Mouse (Mus musculus) left cerebral cortex, postnatal 36 days (tissue): ENCODE measurements around the gene Timm23. TPM values are rescaled to one million over a fixed set of nuclear protein-coding genes. Genes with fewer than 3 reads are reported as not detected.
"Not testable (repeated sequence)": the region's sequence is repeated elsewhere in the genome, so short reads cannot be mapped to it uniquely, and the experiment has no call there.

Source experiments
- DNase-seq, 2 experiments: peaks; one replicate each; pipeline ENCODE4 v3.0.0; 2021 to 2022; ENCODE audit warnings: low spot score in 2 of 2, mixed read lengths in 1 of 2
- intact Hi-C: fragments of 180-260 bp; cut with DNase I; formaldehyde crosslinking; loops from one replicate; pipeline ENCODE4 v1.15.1; 2025
- total RNA-seq, 2 experiments: library from RNA; stranded (reverse); gene quantifications; 2 replicates each; pipeline ENCODE4 v1.2.3; 2021

Gene Timm23
- total RNA-seq, 2 experiments from 2014 or later: 61.9 to 80.2 TPM

DNA sequence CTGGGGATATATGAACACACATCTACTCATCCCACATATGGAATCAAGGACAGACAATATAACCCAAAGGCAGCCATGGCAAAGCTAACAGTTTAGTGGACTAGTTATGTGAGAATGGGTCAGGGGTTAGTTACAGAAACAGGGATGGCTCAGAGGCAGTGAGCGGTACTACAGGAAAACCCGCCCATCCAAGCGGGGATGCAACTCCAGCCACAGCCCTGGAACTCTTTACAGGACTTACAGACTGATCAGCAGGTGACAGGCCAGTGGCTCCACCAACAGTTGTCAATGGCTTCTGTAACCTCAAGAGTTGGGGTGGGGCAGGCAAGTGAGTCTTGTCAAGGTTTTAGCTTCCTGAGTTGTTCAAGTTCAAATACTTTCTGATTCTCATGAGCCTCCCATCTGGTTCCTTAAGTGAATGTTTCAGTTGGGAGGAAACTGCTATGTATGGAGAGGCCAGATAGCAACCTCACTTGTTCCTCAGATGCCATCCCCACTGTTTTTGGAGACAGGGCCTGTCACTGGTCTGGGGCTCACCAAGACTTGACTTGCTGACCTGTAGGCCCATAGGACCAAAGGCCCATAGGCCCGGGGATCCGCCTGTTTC is 61.2 kb downstream of the Timm23 start:
- DNase-seq: no peak
- intact Hi-C loops: no loop called here

DNA sequence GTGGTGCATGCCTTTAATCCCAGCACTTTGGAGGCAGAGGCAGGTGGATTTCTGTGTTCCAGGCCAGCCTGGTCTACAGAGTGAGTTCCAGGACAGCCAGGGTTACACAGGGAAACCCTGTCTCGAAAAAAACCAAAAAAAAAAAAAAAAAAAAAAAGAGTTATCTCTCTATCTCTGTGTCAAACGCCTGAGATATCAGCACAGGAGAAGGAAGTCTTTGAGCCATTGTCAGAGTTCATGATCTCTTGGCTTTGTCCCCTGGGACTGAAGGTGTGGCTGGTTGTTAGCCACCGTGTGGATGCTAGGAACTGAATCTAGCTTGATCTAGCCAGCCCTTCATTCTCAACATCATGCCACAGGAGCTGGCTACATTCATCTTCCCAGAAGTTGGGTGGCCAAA is 65.2 kb downstream of the Timm23 start:
- intact Hi-C loops, DNase-seq: not testable (repeated sequence)

DNA sequence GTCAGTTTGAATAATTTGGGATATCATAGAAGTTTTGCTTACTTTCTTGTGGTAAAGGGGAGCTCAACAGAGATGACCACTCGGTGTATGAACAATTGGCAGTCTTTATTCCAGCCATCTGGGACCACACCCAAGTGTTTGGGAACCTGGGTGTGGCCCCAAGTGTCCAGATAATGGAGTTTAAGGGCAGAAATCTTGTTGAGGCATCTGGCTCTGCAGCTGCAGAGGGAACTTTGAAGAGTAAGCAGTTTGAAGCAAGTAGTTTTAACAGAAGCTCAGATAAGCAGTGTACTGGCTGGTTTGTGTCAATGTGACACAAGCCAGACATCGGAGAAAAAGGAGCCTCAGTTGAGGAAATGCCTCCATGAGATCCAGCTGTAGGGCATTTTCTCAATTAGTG is 67.4 kb downstream of the Timm23 start:
- intact Hi-C loops: no loop called here
- DNase-seq: no peak

DNA sequence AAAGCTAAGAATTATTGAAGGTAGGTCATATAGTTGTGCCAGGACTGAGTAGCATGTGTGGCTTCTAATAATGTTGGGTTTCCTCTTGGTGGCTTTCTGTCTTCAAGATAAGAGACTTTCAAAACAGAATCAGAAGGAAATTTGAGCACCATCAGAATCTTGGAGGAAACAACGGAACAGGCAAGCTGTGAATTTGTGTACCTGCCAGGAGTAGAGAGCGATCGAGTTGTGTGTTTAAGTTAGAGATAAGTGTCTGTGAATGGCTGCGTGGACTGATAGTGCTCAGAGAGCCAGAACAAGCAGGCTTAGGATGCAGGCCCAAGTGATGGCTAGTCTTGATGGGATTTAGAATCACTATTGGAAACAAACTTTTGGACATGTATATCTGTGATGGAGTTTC is 69.9 kb downstream of the Timm23 start:
- intact Hi-C loops: no loop called here
- DNase-seq: no peak

Other genes starting within 250 kb of the Timm23 start
- gene Galnt15, start 172.9 kb downstream of the Timm23 start, total RNA-seq: 1 to 10 TPM; 2.6 to 2.7 TPM
- 10 to 100 TPM; 13.6 to 15.3 TPM for gene Oxnad1, start 116.5 kb downstream of the Timm23 start, total RNA-seq
- 10 to 100 TPM; 42.7 to 44.5 TPM for gene Dph3, start 116.2 kb downstream of the Timm23 start, total RNA-seq
- gene Msmb, start 59.9 kb downstream of the Timm23 start, total RNA-seq: not detected
- 100 to 1,000 TPM; 102 to 106 TPM for gene Ncoa4, start 42.0 kb downstream of the Timm23 start, total RNA-seq
- 10 to 100 TPM; 35.9 to 42.6 TPM for gene Parg, start 51 bp upstream of the Timm23 start, total RNA-seq
- gene Ogdhl, start 120.1 kb upstream of the Timm23 start, total RNA-seq: 100 to 1,000 TPM; 103 to 114 TPM
- gene 1700024G13Rik, start 186.5 kb upstream of the Timm23 start, total RNA-seq: not detected